Mouse (Mus musculus) small intestine, adult 2 months (tissue): Measurements from ENCODE around the gene Cers2.
A peak's percentile ranks its signal among the peaks of the same experiment; 100 is the strongest.

ENCODE experiments used
- CTCF ChIP-seq: fragments of 200-500 bp; IDR thresholded peaks from 2 replicates; pipeline ENCODE4 v1.5.1; 2012; ENCODE audit warnings: low read depth, mild to moderate bottlenecking, control low read depth, inconsistent platforms, low read length, moderate library complexity, mixed read lengths; ENCODE audit not compliant: insufficient replicate concordance, insufficient read length; ENCODE audit errors: extremely low read depth
- POLR2A ChIP-seq: fragments of 200-500 bp; IDR thresholded peaks from 2 replicates; pipeline ENCODE4 v1.6.1; 2012; ENCODE audit warnings: low read depth, mild to moderate bottlenecking, control low read depth, inconsistent platforms, low read length, moderate library complexity

DNA sequence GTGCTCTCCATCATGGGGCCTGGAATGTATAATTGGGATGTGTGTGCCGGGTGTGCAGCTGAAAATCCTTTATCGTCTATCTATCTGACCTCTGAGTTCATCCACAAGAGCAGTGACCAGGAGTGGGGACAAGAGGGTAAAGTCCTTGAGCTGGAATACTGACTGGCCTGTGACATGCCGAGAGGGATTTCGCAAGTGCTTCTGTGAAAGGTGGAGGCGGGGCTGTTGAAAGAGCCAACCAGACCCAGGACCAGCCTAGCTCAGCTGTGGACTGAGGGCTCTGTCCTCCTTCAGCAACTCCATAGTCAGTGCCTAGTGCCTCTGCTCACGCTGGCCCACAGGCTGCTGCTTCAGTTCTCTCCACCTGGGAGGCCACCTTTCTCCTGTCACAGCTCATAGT lies 4.0 kb downstream of the Cers2 start:
- TF ChIP-seq POLR2A (peak; percentile 70; the same call in 1 of the 2 replicates), CTCF (no peak)
